Mouse (Mus musculus): ENCODE data around the gene Metap2.

- TF ChIP-seq CTCF (IDR thresholded peaks at IDR 0.05; ENCODE audit: extremely low read depth, insufficient read depth, low read length): no peak
- TF ChIP-seq POLR2A (IDR thresholded peaks at IDR 0.05; ENCODE audit: extremely low read depth, insufficient read depth, low read length): no peak
Measured at GRCm38 (mm10) chr10:93921160-93921559, 24.3 kb upstream of the Metap2 start.
